Mouse (Mus musculus) B cell, adult 67 days (primary cell): ENCODE data around the gene Arl6ip1. TPM values are rescaled to one million over a fixed set of nuclear protein-coding genes. Genes with fewer than 3 reads are reported as not detected.

Experiments
- total RNA-seq, 2 experiments: library from RNA; stranded (reverse); gene quantifications; 4 replicates each; pipeline ENCODE4 v1.2.4; 2023

The Arl6ip1 gene
- 100 to 1,000 TPM; 158 to 169 TPM for total RNA-seq

GRCm38 (mm10) chr7:118129430-118130041 lies at the start of gene Arl6ip1:
Arl6ip1 (minus strand) TSS chr7:118129662.

GRCm38 (mm10) chr7:118115877-118116568 lies 13.4 kb downstream of the Arl6ip1 start, which contains the start of gene Rps15a:
Rps15a (minus strand) TSS chr7:118116188.

Other genes with a start within 250 kb of the Arl6ip1 start
- 1,000 to 10,000 TPM; 2,509 to 2,565 TPM for gene Rps15a, start 13.5 kb downstream of the Arl6ip1 start, total RNA-seq
- 100 to 1,000 TPM; 257 to 260 TPM for gene Smg1, start 114.0 kb upstream of the Arl6ip1 start, total RNA-seq